Mouse (Mus musculus) CD4-positive, CD25-positive, alpha-beta regulatory T cell, adult 4 months (primary cell): Measurements from ENCODE around the gene Bcl2a1b. TPM values are rescaled to one million over a fixed set of nuclear protein-coding genes. Genes with fewer than 3 reads are reported as not detected.

Source experiments
- ATAC-seq: one replicate; pipeline ENCODE4 v1.8.0; 2017
- polyA plus RNA-seq, 2 experiments: library from polyadenylated mRNA; unstranded; fragments of 100-300 nt; shearing (Covaris generic); gene quantifications; one replicate each; pipeline ENCODE4 v1.2.1; 2017

The Bcl2a1b gene
- polyA plus RNA-seq, 2 experiments from 2014 or later = 217 to 227 TPM

DNA sequence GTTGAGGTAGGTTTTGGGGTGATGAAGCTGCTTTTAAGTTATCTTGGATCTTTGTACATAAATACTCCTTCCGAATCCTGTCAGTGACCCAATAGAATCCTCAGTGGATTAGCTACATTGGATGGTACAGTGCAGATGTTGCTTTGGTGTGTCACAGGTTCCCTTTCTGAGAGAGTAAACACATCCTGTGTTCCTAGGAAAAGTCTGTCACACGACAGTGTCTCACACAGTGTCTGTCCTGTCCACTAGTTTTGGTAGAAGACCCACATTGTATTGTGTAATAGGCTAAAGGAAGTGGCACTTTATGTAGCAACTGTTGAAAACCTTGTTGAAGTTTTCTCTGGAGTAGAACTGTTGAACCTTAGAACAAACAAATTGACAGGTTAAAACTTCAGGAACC, 54.4 kb downstream of the Bcl2a1b start:
- no peak for ATAC-seq

DNA sequence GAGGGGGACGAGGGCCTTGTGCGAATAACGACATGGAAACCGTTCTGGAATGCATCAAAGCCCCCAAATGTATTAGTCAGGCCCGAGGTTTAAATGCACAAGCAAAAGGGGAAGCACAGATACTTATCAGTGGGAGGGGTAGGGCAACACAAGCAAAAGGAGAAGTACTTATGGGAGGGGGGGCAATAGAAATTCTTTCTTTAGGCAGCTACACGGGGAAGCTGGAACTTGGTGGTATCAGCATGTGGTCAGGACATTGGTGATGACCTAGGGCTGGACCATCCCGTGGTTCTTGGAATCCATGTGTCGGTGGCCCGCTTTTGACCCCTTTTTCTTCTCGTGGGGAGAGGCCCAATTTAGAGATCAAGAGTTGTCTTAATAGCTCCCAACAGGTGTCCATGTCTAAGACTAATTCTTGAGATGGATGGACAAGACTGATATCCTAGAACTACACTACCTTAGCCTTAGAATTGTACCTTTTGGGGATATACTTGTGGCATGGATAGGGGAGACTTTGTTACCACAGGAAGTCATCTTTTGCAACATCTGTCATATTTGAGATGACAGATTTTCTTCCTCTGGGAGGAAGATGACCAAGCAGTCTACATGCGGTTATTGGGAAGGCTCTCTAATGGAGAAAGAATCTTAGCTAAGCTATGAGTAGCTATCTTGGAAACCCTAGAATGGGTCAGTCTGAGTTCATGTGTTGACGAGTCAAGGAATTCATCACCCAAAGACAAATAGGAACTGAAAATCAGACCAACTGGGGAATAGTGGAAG, 57.7 kb downstream of the Bcl2a1b start:
- no peak for ATAC-seq

Other genes with a start within 250 kb of the Bcl2a1b start
- gene Bcl2a1a, start 242.3 kb upstream of the Bcl2a1b start, polyA plus RNA-seq = not detected
- gene Trim43b, start 106.4 kb upstream of the Bcl2a1b start, polyA plus RNA-seq = not detected
- 10 to 100 TPM in 1 of 2 experiments, 1 to 10 TPM in 1; 5.8 to 38.9 TPM for gene Gm29094, start 170 bp downstream of the Bcl2a1b start, polyA plus RNA-seq
- gene Mthfs, start 11.5 kb downstream of the Bcl2a1b start, polyA plus RNA-seq = 100 to 1,000 TPM in 1 of 2 experiments, 10 to 100 TPM in 1; 97.1 to 120 TPM